Mouse (Mus musculus) ES-Bruce4 (cell line): ENCODE results near the gene Cog3. TPM values are rescaled to one million over a fixed set of nuclear protein-coding genes. Genes with fewer than 3 reads are reported as not detected.

ENCODE experiments used
- H3K27ac ChIP-seq: 2 replicates; pipeline ENCODE4 v1.5.1; 2012; ENCODE audit warnings: low read length, inconsistent platforms; ENCODE audit not compliant: insufficient read depth
- H3K27me3 ChIP-seq: 2 replicates; pipeline ENCODE4 v1.6.1; 2012; ENCODE audit warnings: mild to moderate bottlenecking, low read length, inconsistent platforms; ENCODE audit not compliant: control insufficient read depth, poor library complexity, insufficient read depth, severe bottlenecking
- H3K36me3 ChIP-seq: 2 replicates; pipeline ENCODE4 v1.6.1; 2012; ENCODE audit warnings: inconsistent platforms, mild to moderate bottlenecking, low read length, moderate library complexity; ENCODE audit not compliant: control insufficient read depth, poor library complexity, insufficient read depth, severe bottlenecking
- H3K4me1 ChIP-seq: one replicate; pipeline ENCODE4 v1.8.1; 2011; ENCODE audit warnings: low read length; ENCODE audit not compliant: control insufficient read depth, insufficient read depth
- H3K4me3 ChIP-seq: 2 replicates; pipeline ENCODE4 v1.5.1; 2011; ENCODE audit warnings: low read depth, mild to moderate bottlenecking, low read length
- H3K9ac ChIP-seq: 2 replicates; pipeline ENCODE4 v1.6.1; 2012; ENCODE audit warnings: low read depth, mild to moderate bottlenecking, inconsistent platforms; ENCODE audit not compliant: poor library complexity, severe bottlenecking
- H3K9me3 ChIP-seq: replicated peaks from 2 replicates; pipeline ENCODE4 v1.6.1; 2012; ENCODE audit warnings: mild to moderate bottlenecking, low read length, inconsistent platforms; ENCODE audit not compliant: control insufficient read depth, poor library complexity, insufficient read depth, severe bottlenecking
- CTCF ChIP-seq: IDR thresholded peaks from one replicate; pipeline ENCODE4 v1.8.1; 2011; ENCODE audit warnings: low read depth, low read length
- EP300 ChIP-seq: IDR thresholded peaks from 2 replicates; pipeline ENCODE4 v1.6.1; 2011; ENCODE audit warnings: low read depth, low read length; ENCODE audit not compliant: insufficient read depth
- POLR2A ChIP-seq: IDR thresholded peaks from one replicate; pipeline ENCODE4 v1.8.1; 2011; ENCODE audit warnings: low read length; ENCODE audit not compliant: insufficient read depth
- polyA plus RNA-seq: library from polyadenylated mRNA; stranded (reverse); fragments of >200 nt; gene quantifications from 2 replicates; pipeline ENCODE4 v1.2.4, GENCODE M21; 2011; ENCODE audit warnings: low read depth; ENCODE audit not compliant: missing spikeins, insufficient read depth, insufficient read length

Gene Cog3
- polyA plus RNA-seq, 1 experiment: 24.6 TPM

GRCm38 (mm10) chr14:75716410-75716809 is 37.9 kb downstream of the Cog3 start:
- H3K27ac ChIP-seq: no peak overlapping the region
- H3K36me3 ChIP-seq: peaks cover 30% of the 10 kb centered on the region
- no peak overlapping the region for H3K9ac ChIP-seq
- no peaks in the 10 kb centered on the region for H3K4me1 ChIP-seq
- no peaks in the 10 kb centered on the region for H3K27me3 ChIP-seq
- H3K4me3 ChIP-seq: no peak overlapping the region
- TF ChIP-seq POLR2A: no peak
- no peak for TF ChIP-seq CTCF
- TF ChIP-seq EP300: no peak
- H3K9me3 ChIP-seq: no peaks in the 10 kb centered on the region

GRCm38 (mm10) chr14:75713661-75714060 is 40.7 kb downstream of the Cog3 start:
- H3K27ac ChIP-seq: no peak overlapping the region
- no peaks in the 10 kb centered on the region for H3K27me3 ChIP-seq
- H3K9ac ChIP-seq: no peak overlapping the region
- H3K4me1 ChIP-seq: no peaks in the 10 kb centered on the region
- peaks cover 27% of the 10 kb centered on the region for H3K36me3 ChIP-seq
- no peak overlapping the region for H3K4me3 ChIP-seq
- no peak for TF ChIP-seq EP300
- no peak for TF ChIP-seq CTCF
- H3K9me3 ChIP-seq: no peaks in the 10 kb centered on the region

DNA sequence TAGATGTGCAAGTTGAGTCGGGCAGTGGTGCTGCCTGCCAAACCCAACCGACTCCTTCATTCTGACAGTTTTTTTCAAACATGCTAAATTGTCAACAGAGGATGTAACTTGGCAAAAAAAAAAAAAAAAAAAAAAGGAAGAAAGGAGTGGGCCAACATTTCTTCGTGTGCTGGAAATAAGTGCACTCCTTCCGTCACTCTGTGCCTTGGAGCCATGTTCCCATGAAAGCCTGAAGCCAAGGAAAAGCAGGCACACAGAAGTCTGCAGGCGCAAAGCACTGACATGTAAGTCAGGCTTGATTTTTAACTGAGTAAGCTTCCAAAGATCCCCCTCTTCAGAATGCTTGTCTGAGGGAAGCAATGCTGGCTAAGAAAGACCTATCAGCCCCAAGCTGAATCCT is 41.6 kb downstream of the Cog3 start:
- Histone ChIP-seq H3K27me3 (no peaks in the 10 kb centered on the region), H3K9me3 (no peaks in the 10 kb centered on the region), H3K9ac (no peak overlapping the region), H3K4me3 (no peak overlapping the region), H3K4me1 (no peaks in the 10 kb centered on the region), H3K36me3 (peaks cover 20% of the 10 kb centered on the region), H3K27ac (no peak overlapping the region)
- TF ChIP-seq EP300: no peak
- TF ChIP-seq POLR2A: no peak
- no peak for TF ChIP-seq CTCF

DNA sequence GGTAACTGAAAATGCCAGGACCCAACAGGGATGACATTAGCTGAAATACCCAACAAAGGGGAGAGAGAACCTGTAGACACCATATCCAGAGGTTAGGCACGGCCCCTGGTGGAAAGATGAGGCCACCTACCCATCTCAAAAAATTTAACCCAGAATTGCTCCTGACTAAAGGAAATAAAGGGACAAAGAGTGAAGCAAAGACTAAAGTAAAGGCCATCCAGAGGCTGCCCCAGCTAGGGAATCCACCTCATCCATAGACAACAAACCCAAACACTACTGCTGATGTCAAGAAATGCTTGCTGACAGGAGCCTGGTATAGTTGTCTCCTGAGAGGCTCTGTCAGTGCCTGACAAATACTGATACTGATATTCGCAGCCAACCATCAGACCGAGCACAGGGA is 42.6 kb downstream of the Cog3 start:
- Histone ChIP-seq H3K4me3 (no peak overlapping the region), H3K9ac (no peak overlapping the region), H3K27ac (no peak overlapping the region), H3K9me3 (no peaks in the 10 kb centered on the region), H3K4me1 (no peaks in the 10 kb centered on the region), H3K36me3 (peaks cover 24% of the 10 kb centered on the region), H3K27me3 (no peaks in the 10 kb centered on the region)
- TF ChIP-seq CTCF (no peak), POLR2A (no peak), EP300 (no peak)

GRCm38 (mm10) chr14:75708986-75709385 is 45.3 kb downstream of the Cog3 start:
- no peaks in the 10 kb centered on the region for H3K4me1 ChIP-seq
- H3K36me3 ChIP-seq: peaks cover 25% of the 10 kb centered on the region
- H3K9me3 ChIP-seq: no peaks in the 10 kb centered on the region
- H3K27ac ChIP-seq: no peak overlapping the region
- TF ChIP-seq EP300: no peak
- TF ChIP-seq POLR2A: no peak
- TF ChIP-seq CTCF: no peak
- no peak overlapping the region for H3K4me3 ChIP-seq
- no peaks in the 10 kb centered on the region for H3K27me3 ChIP-seq
- no peak overlapping the region for H3K9ac ChIP-seq

GRCm38 (mm10) chr14:75707771-75708170 is 46.5 kb downstream of the Cog3 start:
- no peak overlapping the region for H3K4me3 ChIP-seq
- H3K36me3 ChIP-seq: peaks cover 24% of the 10 kb centered on the region

More at GRCm38 (mm10) chr14:75707771-75708170, 46.5 kb downstream of the Cog3 start:
- Histone ChIP-seq H3K4me1 (no peaks in the 10 kb centered on the region), H3K27me3 (no peaks in the 10 kb centered on the region), H3K27ac (no peak overlapping the region), H3K9me3 (no peaks in the 10 kb centered on the region), H3K9ac (no peak overlapping the region)
- TF ChIP-seq POLR2A: no peak
- TF ChIP-seq EP300: no peak
- TF ChIP-seq CTCF: no peak
